Mouse (Mus musculus) layer of hippocampus, postnatal 36 days (tissue): ENCODE results near the gene Mmp15. TPM values are rescaled to one million over a fixed set of nuclear protein-coding genes. Genes with fewer than 3 reads are reported as not detected.

ENCODE experiments used
- total RNA-seq, 2 experiments: library from RNA; stranded (reverse); gene quantifications; 2 replicates each; pipeline ENCODE4 v1.2.3; 2021

Mmp15 gene
- total RNA-seq, 2 experiments from 2014 or later, result 16.3 to 17.9 TPM

Other genes starting within 250 kb of the Mmp15 start
- gene Kifc3, start 149.5 kb upstream of the Mmp15 start, total RNA-seq, result 10 to 100 TPM; 61.4 to 62.0 TPM
- gene Cngb1, start 45.7 kb upstream of the Mmp15 start, total RNA-seq, result under 1 TPM; 0.66 to 0.95 TPM
- not detected for gene Tepp, start 41.7 kb upstream of the Mmp15 start, total RNA-seq
- 10 to 100 TPM; 17.1 to 17.7 TPM for gene Zfp319, start 20.3 kb upstream of the Mmp15 start, total RNA-seq
- 10 to 100 TPM in 1 of 2 experiments, 1 to 10 TPM in 1; 9.8 to 11.7 TPM for gene Usb1, start 20.0 kb upstream of the Mmp15 start, total RNA-seq
- 10 to 100 TPM; 55.4 to 63.9 TPM for gene Cfap20, start 82.6 kb downstream of the Mmp15 start, total RNA-seq
- 10 to 100 TPM; 66.9 to 71.8 TPM for gene Csnk2a2, start 137.8 kb downstream of the Mmp15 start, total RNA-seq
- 1 to 10 TPM in 1 of 2 experiments, under 1 TPM in 1; 0.68 to 1.3 TPM for gene Ccdc113, start 181.8 kb downstream of the Mmp15 start, total RNA-seq
- gene Prss54, start 224.1 kb downstream of the Mmp15 start, total RNA-seq, result not detected